Mouse (Mus musculus): ENCODE results near the gene Dgki. TPM values are rescaled to one million over a fixed set of nuclear protein-coding genes. Genes with fewer than 3 reads are reported as not detected.

Dgki gene
- total and polyA plus RNA-seq, 3 experiments, result 0.04 to 0.18 (median 0.08) TPM

DNA sequence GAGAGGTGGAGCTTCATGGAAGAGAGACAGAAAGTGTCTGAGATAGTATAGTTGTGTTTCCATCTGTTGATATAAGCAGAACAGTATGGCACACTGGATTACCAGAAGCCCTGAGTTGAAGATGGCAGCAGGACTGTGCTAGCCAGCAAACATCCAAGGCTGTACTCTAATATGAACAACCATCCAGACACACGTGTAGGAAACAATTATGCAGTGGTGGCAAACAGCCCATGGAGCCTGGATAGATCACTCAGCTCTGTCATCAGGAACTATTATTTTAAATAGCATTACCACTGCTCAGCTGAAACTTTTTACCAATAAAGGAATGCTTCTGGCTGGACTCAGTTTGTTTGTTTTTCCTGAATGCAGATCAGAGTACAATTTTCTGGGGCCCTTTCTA lies 327.5 kb downstream of the Dgki start:
- Histone ChIP-seq H3K36me3 (ENCODE audit: control insufficient read depth, insufficient read depth, low read length) (no peaks in the 10 kb centered on the region), H3K9ac (ENCODE audit: low read depth, low read length) (no peak overlapping the region), H3K27ac (no peak overlapping the region), H3K27me3 (ENCODE audit: control insufficient read depth, insufficient read depth, low read length) (no peaks in the 10 kb centered on the region), H3K4me1 (ENCODE audit: control insufficient read depth, insufficient read depth, low read length) (peaks cover 1% of the 10 kb centered on the region), H3K4me3 (no peak overlapping the region), H3K79me2 (replicated peaks; ENCODE audit: control insufficient read depth, insufficient read depth, low read length) (no peaks in the 10 kb centered on the region)
- TF ChIP-seq POLR2A (IDR thresholded peaks at IDR 0.05; ENCODE audit: insufficient read depth, low read depth, low read length), result no peak
- TF ChIP-seq CTCF (IDR thresholded peaks at IDR 0.05), result no peak
- TF ChIP-seq EP300 (IDR thresholded peaks at IDR 0.05; ENCODE audit: insufficient read depth, low read depth, low read length), result no peak
- DNase-seq, result no peak
- WGBS, result 13% methylated on average over 1 of the region's 1 CpGs
- intact Hi-C loops (cut with DNase I), result no loop called here

DNA sequence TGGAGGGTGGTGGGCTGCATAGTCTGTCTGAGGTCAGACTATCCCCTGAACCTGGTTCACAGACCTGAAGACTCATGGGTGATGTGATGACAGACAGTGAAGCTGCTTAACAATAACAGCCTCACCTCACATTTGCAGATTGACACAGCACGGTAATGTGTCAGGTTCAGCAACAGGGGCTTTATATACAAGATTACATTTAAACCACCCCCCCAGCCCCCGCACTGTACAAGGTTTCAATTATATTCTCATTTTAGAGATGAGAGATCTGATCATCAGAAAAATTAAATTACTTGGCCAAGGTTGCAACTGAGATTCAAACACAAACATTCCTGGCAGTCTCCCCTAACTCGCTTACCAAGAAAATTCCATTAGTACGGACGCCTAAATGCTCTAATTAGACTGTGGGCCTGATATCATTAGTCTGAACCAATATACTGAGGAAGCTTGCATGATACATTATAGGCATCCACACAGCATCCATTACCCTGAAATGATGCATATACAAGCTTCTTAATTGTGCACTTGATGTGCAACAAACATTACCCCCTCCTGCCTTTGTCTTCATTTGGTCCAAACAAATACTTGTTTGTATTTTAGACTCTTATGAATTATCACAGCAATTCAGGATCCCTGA lies 330.6 kb downstream of the Dgki start:
- Histone ChIP-seq H3K4me3 (no peak overlapping the region), H3K36me3 (ENCODE audit: control insufficient read depth, insufficient read depth, low read length) (no peaks in the 10 kb centered on the region), H3K27me3 (ENCODE audit: control insufficient read depth, insufficient read depth, low read length) (no peaks in the 10 kb centered on the region), H3K9ac (ENCODE audit: low read depth, low read length) (no peak overlapping the region), H3K27ac (no peak overlapping the region), H3K4me1 (ENCODE audit: control insufficient read depth, insufficient read depth, low read length) (peaks cover 1% of the 10 kb centered on the region), H3K79me2 (replicated peaks; ENCODE audit: control insufficient read depth, insufficient read depth, low read length) (no peaks in the 10 kb centered on the region)
- WGBS, result 87% methylated on average over 5 of the region's 5 CpGs
- DNase-seq, result no peak
- intact Hi-C loops (cut with DNase I), result no loop called here
- TF ChIP-seq CTCF (IDR thresholded peaks at IDR 0.05) (no peak), EP300 (IDR thresholded peaks at IDR 0.05; ENCODE audit: insufficient read depth, low read depth, low read length) (no peak), POLR2A (IDR thresholded peaks at IDR 0.05; ENCODE audit: insufficient read depth, low read depth, low read length) (no peak)

DNA sequence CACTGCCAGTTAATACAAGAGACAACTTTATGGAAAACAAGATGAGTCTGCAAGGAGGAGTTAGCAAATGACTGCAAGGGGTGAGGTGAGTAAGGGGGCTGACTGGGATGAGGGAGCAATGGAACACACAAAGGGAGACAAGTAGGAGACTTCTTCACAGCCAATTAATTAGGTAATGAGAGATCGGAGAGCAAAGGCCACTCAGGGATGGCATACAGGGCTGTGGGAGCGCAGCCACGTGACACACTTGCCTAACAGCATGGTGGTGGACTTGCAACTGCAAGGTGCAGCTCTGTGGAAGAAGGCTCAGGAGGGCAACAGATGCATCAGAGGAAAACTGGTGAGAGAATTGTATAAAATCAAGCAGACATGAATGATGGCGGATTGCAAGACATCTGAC lies 339.3 kb downstream of the Dgki start:
- intact Hi-C loops (cut with DNase I), result no loop called here
- TF ChIP-seq POLR2A (IDR thresholded peaks at IDR 0.05; ENCODE audit: insufficient read depth, low read depth, low read length) (no peak), CTCF (IDR thresholded peaks at IDR 0.05) (no peak), EP300 (IDR thresholded peaks at IDR 0.05; ENCODE audit: insufficient read depth, low read depth, low read length) (no peak)
- Histone ChIP-seq H3K27me3 (ENCODE audit: control insufficient read depth, insufficient read depth, low read length) (no peaks in the 10 kb centered on the region), H3K4me3 (no peak overlapping the region), H3K4me1 (ENCODE audit: control insufficient read depth, insufficient read depth, low read length) (no peaks in the 10 kb centered on the region), H3K36me3 (ENCODE audit: control insufficient read depth, insufficient read depth, low read length) (no peaks in the 10 kb centered on the region), H3K27ac (no peak overlapping the region), H3K9ac (ENCODE audit: low read depth, low read length) (no peak overlapping the region), H3K79me2 (replicated peaks; ENCODE audit: control insufficient read depth, insufficient read depth, low read length) (no peaks in the 10 kb centered on the region)
- WGBS, result 94% methylated on average over 4 of the region's 4 CpGs
- DNase-seq, result no peak

DNA sequence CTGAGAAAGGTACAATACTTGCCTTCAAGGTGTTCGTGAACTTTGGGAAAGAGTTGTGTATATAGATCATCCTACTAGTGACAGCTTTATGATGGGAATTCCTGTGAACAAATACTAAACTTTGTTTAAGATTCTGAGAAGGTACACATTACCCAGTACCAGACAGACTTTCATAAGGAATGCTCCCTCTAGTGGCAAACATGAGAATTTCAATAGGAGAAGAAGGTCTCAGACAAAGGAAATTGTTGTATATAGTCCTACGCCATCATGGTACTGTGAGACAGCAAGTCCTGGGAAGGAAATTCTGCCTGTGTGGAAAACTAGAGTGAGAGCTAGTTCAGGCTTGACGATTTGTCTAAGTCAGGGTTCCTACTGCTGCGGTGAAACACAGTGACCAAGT lies 344.7 kb downstream of the Dgki start:
- DNase-seq, result no peak
- Histone ChIP-seq H3K79me2 (replicated peaks; ENCODE audit: control insufficient read depth, insufficient read depth, low read length) (no peaks in the 10 kb centered on the region), H3K4me1 (ENCODE audit: control insufficient read depth, insufficient read depth, low read length) (no peaks in the 10 kb centered on the region), H3K9ac (ENCODE audit: low read depth, low read length) (no peak overlapping the region), H3K4me3 (no peak overlapping the region), H3K36me3 (ENCODE audit: control insufficient read depth, insufficient read depth, low read length) (no peaks in the 10 kb centered on the region), H3K27ac (no peak overlapping the region), H3K27me3 (ENCODE audit: control insufficient read depth, insufficient read depth, low read length) (no peaks in the 10 kb centered on the region)
- intact Hi-C loops (cut with DNase I), result no loop called here
- TF ChIP-seq EP300 (IDR thresholded peaks at IDR 0.05; ENCODE audit: insufficient read depth, low read depth, low read length) (no peak), CTCF (IDR thresholded peaks at IDR 0.05) (peak; percentile 78), POLR2A (IDR thresholded peaks at IDR 0.05; ENCODE audit: insufficient read depth, low read depth, low read length) (no peak)
- whole genome bisulfite sequencing, result 92% methylated on average over 4 of the region's 4 CpGs

DNA sequence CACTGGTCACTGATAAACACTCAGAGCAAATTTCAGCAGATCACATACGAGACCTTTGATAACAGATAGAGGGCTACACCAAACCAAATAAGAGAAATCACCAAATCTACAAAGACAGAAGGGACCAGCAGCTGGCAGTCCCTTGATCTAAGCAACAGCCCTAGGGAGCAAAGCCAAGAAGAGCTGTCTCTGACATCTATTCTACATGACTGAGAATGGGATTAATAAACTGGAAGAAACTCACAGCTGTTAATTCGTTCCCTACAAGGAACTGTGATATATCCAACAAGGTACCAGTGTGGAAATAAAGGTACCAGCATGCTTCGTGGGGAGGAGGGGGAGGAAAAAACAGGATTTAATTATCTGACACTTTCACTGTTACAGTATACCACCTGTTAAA lies 349.3 kb downstream of the Dgki start:
- Histone ChIP-seq H3K9ac (ENCODE audit: low read depth, low read length) (no peak overlapping the region), H3K36me3 (ENCODE audit: control insufficient read depth, insufficient read depth, low read length) (no peaks in the 10 kb centered on the region), H3K4me1 (ENCODE audit: control insufficient read depth, insufficient read depth, low read length) (no peaks in the 10 kb centered on the region), H3K4me3 (no peak overlapping the region), H3K79me2 (replicated peaks; ENCODE audit: control insufficient read depth, insufficient read depth, low read length) (no peaks in the 10 kb centered on the region), H3K27ac (no peak overlapping the region), H3K27me3 (ENCODE audit: control insufficient read depth, insufficient read depth, low read length) (no peaks in the 10 kb centered on the region)
- no peak for DNase-seq
- intact Hi-C loops (cut with DNase I), result no loop called here
- no peak for TF ChIP-seq CTCF (IDR thresholded peaks at IDR 0.05)
- TF ChIP-seq POLR2A (IDR thresholded peaks at IDR 0.05; ENCODE audit: insufficient read depth, low read depth, low read length), result no peak
- no peak for TF ChIP-seq EP300 (IDR thresholded peaks at IDR 0.05; ENCODE audit: insufficient read depth, low read depth, low read length)
- 60% methylated on average over 3 of the region's 3 CpGs for WGBS

DNA sequence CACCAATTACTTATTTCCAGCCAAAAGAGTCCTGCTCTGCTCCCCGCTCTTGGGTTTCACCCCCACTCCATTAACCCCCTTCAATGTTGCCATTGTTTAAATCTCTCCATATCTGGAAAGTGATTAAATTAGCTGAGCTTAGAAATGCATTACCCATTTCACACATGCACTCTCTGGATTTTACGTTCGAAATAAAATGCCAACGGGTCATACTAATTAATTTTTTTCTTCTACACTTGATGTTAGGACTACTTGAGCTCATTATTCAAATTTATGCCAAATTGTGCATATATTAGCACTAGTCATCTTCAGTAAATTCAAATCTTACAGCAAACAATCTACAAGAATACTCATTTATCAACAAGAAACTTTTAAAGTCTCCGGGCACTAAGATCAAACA lies 352.1 kb downstream of the Dgki start:
- Histone ChIP-seq H3K36me3 (ENCODE audit: control insufficient read depth, insufficient read depth, low read length) (no peaks in the 10 kb centered on the region), H3K9ac (ENCODE audit: low read depth, low read length) (no peak overlapping the region), H3K79me2 (replicated peaks; ENCODE audit: control insufficient read depth, insufficient read depth, low read length) (no peaks in the 10 kb centered on the region), H3K4me3 (no peak overlapping the region), H3K27ac (no peak overlapping the region), H3K27me3 (ENCODE audit: control insufficient read depth, insufficient read depth, low read length) (no peaks in the 10 kb centered on the region), H3K4me1 (ENCODE audit: control insufficient read depth, insufficient read depth, low read length) (no peaks in the 10 kb centered on the region)
- no peak for TF ChIP-seq EP300 (IDR thresholded peaks at IDR 0.05; ENCODE audit: insufficient read depth, low read depth, low read length)
- TF ChIP-seq CTCF (IDR thresholded peaks at IDR 0.05), result no peak
- TF ChIP-seq POLR2A (IDR thresholded peaks at IDR 0.05; ENCODE audit: insufficient read depth, low read depth, low read length), result no peak
- DNase-seq, result no peak
- intact Hi-C loops (cut with DNase I), result no loop called here
- WGBS, result 90% methylated on average over 5 of the region's 5 CpGs
